Mouse (Mus musculus): ENCODE measurements around the gene Nmnat2. TPM values are rescaled to one million over a fixed set of nuclear protein-coding genes. Genes with fewer than 3 reads are reported as not detected.

Nmnat2 gene
- polyA plus RNA-seq, 1 experiment from 2014 or later, result 4.7 TPM

DNA sequence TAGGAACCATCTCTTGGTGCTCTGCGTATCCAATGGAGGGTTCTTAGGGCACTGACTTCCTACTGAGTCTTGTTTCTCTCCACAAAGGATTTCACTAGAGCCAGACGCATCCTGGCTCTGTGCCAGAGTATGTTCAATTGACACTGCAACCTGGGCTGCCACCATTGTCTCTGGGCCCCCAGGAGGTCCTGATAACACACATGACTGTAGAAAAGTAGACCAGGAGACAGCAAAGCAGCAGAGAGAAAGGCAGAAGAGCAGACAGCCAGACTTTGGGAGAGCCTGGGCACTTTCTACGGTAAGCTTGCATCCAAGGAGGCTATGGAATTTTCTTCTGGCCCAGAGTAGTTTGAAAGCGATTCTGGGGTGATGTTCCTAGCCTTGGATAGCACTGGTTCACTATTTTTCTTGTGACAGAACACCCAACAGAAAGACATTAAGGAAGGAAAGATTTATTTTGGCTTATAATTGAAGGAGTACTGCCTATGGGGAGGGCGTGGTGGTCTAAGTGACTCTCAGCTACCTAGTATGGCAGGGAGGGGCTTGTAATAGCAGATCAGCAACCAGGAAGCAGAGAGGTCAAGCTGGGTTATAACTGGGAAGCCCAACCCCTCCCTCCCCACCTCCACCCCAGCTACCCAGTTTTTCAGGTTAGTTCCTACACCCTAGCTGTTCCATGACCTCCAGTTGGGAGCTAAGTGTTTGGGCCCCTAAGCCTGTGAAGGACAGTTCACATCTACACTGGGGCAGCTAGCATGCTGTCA lies 78.5 kb downstream of the Nmnat2 start:
- Histone ChIP-seq H3K36me3 (replicated peaks) (no peaks in the 10 kb centered on the region), H3K4me1 (peaks cover 50% of the 10 kb centered on the region), H3K4me3 (no peak overlapping the region), H3K9me3 (no peaks in the 10 kb centered on the region), H3K27ac (replicated peaks) (no peak overlapping the region; the same call in 1 of the 2 replicates), H3K27me3 (replicated peaks; ENCODE audit: low read depth, poor library complexity, severe bottlenecking) (no peaks in the 10 kb centered on the region)
- no peak for DNase-seq (ENCODE audit: low spot score)
- WGBS, result 74% methylated on average over 5 of the region's 5 CpGs

DNA sequence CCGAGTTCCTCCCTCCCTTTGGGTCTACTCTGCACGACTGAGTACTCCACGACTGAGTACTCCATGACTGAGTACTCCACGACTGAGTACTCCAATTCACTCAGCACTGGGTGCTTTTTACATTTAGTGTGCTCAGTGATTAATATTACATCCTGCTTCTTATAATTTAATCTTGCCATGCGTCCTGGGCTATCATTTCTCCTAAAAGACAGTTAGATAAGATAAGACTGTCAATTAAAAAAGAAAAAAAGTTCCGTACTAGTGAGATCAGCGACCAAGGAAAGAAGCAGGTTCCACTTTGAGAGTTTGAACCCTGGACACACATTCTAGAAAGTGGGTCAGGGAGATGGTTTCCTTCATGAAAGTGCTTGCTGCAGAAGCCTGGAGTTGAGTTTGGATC lies 79.3 kb downstream of the Nmnat2 start:
- WGBS, result 79% methylated on average over 7 of the region's 7 CpGs
- no peak overlapping the region for H3K27ac ChIP-seq (replicated peaks)
- peaks cover 50% of the 10 kb centered on the region for H3K4me1 ChIP-seq
- no peaks in the 10 kb centered on the region for H3K9me3 ChIP-seq
- H3K4me3 ChIP-seq, result no peak overlapping the region
- no peak for DNase-seq (ENCODE audit: low spot score)
- H3K27me3 ChIP-seq (replicated peaks; ENCODE audit: low read depth, poor library complexity, severe bottlenecking), result no peaks in the 10 kb centered on the region
- no peaks in the 10 kb centered on the region for H3K36me3 ChIP-seq (replicated peaks)

DNA sequence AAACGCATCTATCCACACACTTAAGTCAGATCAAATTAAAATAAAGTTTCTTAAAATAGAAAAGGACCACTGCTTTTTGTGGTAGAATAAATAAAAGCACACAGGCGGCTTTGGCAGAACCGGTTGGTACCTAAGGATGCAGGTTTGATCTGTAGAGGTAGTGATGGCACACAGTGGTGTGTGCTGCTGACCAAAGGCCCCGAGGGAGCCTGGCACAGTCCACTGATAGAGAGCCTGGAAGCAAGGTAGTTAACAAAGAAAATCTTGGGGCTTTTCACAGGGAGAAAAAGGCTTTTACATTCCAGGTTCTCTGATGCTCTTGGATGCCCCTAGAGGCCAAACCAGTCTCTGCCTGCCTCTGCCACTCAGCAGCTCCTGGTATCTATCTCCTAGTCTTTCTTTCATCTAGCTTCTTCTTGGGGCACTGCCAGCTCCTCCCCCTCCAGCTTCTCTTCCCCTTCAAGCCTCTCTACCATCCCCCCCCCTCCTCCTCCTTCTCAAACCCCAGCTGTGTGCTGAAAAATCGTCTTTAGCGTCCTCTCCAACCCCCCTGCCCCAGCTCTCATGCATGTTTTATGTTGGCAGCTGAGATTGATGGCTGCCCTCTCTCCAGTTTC lies 80.6 kb downstream of the Nmnat2 start:
- H3K36me3 ChIP-seq (replicated peaks), result no peaks in the 10 kb centered on the region
- H3K9me3 ChIP-seq, result no peaks in the 10 kb centered on the region
- DNase-seq (ENCODE audit: low spot score), result peak; percentile 70
- H3K27me3 ChIP-seq (replicated peaks; ENCODE audit: low read depth, poor library complexity, severe bottlenecking), result no peaks in the 10 kb centered on the region
- H3K27ac ChIP-seq (replicated peaks), result peak overlapping the region; percentile 80
- H3K4me3 ChIP-seq, result no peak overlapping the region
- H3K4me1 ChIP-seq, result peaks cover 60% of the 10 kb centered on the region
- 40% methylated on average over 6 of the region's 6 CpGs for WGBS

DNA sequence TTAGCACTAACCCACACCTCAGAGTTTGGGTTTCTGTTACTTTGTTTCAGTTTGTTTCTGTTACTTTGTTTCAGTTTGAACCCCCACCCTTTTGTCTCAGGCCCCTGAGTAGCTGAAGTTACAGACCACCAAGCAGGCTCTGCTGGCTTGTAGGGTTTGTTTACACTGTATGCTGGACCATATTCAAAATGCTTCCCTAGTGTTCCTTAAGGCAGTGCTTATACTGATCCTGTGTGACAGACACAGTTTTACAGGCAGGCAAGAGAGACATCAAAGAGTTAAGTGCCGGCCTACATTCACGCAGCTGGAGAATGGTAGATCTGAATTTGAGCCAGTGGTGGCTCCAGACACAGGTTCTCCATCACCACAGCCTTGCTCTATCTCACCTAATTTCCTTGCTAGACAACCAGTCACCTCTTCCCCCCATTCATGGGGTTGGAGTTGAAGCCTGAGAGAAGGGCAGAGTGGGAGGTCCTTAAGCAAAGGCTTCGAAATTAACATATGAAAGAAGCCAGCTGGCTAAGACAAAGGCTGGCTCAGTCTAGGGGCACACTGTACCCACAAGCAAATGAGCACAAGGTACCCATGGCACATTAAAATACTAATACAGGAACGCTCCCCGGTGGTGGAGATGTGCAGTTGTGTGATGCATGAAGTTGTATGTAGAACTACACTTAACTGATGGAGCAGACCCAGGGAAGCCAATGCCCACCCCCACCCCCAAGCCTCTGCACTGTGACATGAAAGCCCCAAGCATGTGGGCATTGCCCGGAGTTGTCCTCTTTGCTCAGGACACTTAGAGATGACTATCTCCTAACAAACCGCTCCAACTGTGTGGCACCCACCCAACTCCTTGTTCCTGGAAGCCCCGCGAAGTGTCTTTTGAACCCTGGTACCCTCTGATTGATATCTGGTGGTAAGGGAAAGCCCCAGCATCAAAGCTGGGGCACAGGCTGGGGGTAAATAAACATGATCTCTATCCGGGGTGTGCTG lies 82.9 kb downstream of the Nmnat2 start:
- no peaks in the 10 kb centered on the region for H3K9me3 ChIP-seq
- DNase-seq (ENCODE audit: low spot score), result no peak
- H3K4me3 ChIP-seq, result no peak overlapping the region
- peaks cover 44% of the 10 kb centered on the region for H3K4me1 ChIP-seq
- WGBS, result 79% methylated on average over 10 of the region's 10 CpGs
- no peaks in the 10 kb centered on the region for H3K27me3 ChIP-seq (replicated peaks; ENCODE audit: low read depth, poor library complexity, severe bottlenecking)
- H3K27ac ChIP-seq (replicated peaks), result no peak overlapping the region
- H3K36me3 ChIP-seq (replicated peaks), result no peaks in the 10 kb centered on the region

DNA sequence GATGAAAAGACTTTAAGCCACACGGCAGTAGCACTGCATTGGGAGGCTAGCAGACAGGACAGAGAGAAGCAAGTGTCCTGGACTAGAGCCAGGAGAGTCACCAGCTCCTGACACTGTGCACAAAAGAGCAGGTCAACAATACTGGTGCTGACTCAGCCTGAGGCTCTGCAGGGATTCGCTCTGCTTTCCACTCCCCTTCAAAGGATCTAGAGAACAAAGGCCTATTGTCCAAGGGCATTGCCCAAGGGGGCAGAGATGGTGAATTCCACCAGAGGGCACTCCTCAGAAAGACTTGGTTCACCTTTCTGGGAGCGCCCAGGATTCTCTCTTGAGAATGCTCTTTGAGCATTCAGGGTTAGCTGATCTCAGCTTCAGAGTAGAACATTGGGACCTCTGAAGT lies 85.3 kb downstream of the Nmnat2 start:
- Histone ChIP-seq H3K27me3 (replicated peaks; ENCODE audit: low read depth, poor library complexity, severe bottlenecking) (0 out of 2 replicates have a peak, but pooled peaks cover 3% of the 10 kb centered on the region), H3K27ac (replicated peaks) (peak overlapping the region; percentile 48), H3K9me3 (no peaks in the 10 kb centered on the region), H3K36me3 (replicated peaks) (no peaks in the 10 kb centered on the region), H3K4me1 (peaks cover 29% of the 10 kb centered on the region), H3K4me3 (no peak overlapping the region)
- DNase-seq (ENCODE audit: low spot score), result peak; percentile 43
- WGBS, result 14% methylated on average over 3 of the region's 3 CpGs

DNA sequence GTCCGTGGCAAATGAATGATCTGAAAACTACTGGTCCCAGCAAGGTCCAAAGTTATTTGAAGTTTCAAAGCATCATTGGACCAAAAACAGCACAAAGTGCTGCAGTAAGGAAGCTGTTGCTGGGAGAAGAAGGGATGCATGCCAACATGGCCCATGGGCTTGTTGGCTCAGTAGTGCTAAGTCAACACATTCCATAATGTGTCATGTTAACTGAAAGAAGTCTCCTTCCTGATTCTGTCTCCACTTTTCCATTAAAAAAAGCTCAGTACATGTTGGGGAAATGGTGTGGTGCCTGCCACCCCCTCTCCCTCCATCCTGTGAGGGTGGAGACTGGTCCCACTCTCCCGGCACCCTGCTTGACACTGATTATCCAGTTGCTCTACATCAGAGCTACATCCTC lies 86.3 kb downstream of the Nmnat2 start:
- H3K4me1 ChIP-seq, result peaks cover 20% of the 10 kb centered on the region
- no peaks in the 10 kb centered on the region for H3K36me3 ChIP-seq (replicated peaks)
- H3K9me3 ChIP-seq, result no peaks in the 10 kb centered on the region
- no peak overlapping the region for H3K27ac ChIP-seq (replicated peaks)
- DNase-seq (ENCODE audit: low spot score), result no peak
- 74% methylated on average over 2 of the region's 2 CpGs for WGBS
- peaks cover 5% of the 10 kb centered on the region for H3K27me3 ChIP-seq (replicated peaks; ENCODE audit: low read depth, poor library complexity, severe bottlenecking)
- H3K4me3 ChIP-seq, result no peak overlapping the region

DNA sequence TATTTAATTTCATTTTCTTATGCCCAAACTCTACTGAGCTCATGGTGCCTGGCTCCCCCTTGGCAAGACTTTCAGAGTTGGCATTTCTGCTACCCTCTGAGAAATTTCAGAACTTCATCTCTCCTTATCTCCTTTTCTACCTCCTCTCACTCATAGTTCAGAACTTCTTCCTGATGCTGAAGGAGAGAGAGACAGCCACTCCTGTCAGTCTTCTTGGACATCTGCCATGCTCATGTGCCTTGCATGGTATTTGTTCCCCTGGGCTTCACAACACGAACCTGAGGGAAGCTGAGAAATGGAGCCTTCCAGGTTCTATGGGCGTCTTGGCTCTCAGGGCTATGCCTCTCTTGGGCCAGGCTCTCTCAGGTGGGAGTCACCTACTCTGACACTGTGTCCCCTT lies 87.5 kb downstream of the Nmnat2 start:
- no peak for DNase-seq (ENCODE audit: low spot score)
- Histone ChIP-seq H3K36me3 (replicated peaks) (no peaks in the 10 kb centered on the region), H3K27me3 (replicated peaks; ENCODE audit: low read depth, poor library complexity, severe bottlenecking) (peaks cover 9% of the 10 kb centered on the region), H3K27ac (replicated peaks) (no peak overlapping the region), H3K4me1 (peaks cover 22% of the 10 kb centered on the region), H3K4me3 (no peak overlapping the region), H3K9me3 (no peaks in the 10 kb centered on the region)
- WGBS, result 77% methylated on average over 2 of the region's 2 CpGs

DNA sequence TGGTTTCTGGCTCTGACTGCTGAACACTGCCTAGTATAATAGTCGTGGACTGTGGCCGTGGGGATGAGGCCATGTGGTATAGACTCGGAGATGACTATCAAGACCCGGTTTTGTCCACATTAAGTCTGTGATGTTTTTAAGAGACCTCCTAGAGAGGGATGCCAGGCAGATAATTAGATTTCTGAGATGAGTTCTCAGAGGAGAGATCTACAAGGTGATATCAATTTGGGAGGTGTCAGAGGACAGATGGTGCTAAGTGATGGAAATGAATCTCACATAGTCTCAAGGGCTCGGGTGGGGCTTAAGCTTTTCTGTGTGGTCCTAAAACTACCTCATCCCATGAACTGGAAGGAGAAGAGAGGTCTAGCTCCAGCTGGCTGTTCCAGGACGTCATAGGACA lies 88.5 kb downstream of the Nmnat2 start:
- peaks cover 23% of the 10 kb centered on the region for H3K4me1 ChIP-seq
- H3K9me3 ChIP-seq, result no peaks in the 10 kb centered on the region
- H3K27ac ChIP-seq (replicated peaks), result no peak overlapping the region
- H3K36me3 ChIP-seq (replicated peaks), result no peaks in the 10 kb centered on the region
- DNase-seq (ENCODE audit: low spot score), result no peak
- no peak overlapping the region for H3K4me3 ChIP-seq
- 72% methylated on average over 6 of the region's 6 CpGs for WGBS
- peaks cover 9% of the 10 kb centered on the region for H3K27me3 ChIP-seq (replicated peaks; ENCODE audit: low read depth, poor library complexity, severe bottlenecking)

DNA sequence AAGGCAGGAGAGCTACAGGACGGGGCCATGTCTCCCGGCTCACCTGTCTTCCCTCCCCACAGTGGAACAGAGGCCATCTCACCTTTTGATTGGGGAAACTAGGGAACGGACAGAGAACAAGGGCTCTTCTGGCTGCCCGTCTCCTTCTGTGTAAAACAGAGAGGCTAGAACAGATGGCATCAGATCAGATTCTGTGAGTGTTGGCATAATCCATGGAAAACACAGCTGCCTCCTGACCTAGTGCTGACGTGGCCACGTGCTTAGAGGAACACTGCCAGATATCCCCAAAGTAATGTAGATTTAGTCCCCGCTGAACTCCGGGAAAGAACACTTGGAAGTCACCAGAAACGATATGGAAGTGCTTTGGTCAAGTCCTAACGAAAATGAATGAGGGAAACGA lies 90.6 kb downstream of the Nmnat2 start:
- 84% methylated on average over 11 of the region's 11 CpGs for WGBS
- no peak for DNase-seq (ENCODE audit: low spot score)
- Histone ChIP-seq H3K27me3 (replicated peaks; ENCODE audit: low read depth, poor library complexity, severe bottlenecking) (peaks cover 16% of the 10 kb centered on the region), H3K27ac (replicated peaks) (no peak overlapping the region), H3K9me3 (no peaks in the 10 kb centered on the region), H3K4me3 (no peak overlapping the region), H3K4me1 (peaks cover 28% of the 10 kb centered on the region), H3K36me3 (replicated peaks) (no peaks in the 10 kb centered on the region)

DNA sequence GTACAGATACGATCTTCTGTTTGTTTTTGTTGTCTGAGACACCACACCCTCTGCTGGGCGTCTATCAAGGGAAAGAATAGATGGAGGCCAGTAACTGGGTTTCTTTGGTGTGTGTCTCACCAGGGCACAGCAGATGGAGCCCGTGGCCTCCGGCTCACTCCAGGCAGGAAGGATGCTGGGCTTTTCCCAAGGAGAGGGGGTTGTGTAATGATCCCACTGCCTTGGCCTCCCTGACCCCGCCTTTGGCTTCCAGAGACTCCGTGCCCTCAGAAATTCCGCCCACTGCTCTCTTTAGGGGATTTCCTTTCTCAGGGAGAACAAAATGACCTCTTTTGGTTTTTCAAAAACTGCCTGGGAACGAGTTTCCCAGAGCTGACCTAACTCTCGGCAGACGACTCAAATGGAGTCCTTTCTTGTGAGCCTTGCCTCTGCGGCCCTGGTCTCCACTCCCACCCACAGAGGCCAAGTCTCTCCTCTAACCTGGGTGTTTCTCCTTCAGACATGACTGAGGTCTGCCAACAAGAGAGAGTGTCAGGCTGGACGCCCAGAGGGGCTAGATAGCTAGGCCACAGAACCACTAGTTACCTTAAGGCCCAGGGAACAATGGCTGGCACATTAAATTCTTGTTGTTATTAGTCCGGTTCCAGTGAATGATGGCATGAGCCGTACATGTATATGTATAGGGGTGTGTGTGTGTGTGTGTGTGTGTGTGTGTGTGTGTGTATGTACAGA lies 93.5 kb downstream of the Nmnat2 start:
- Histone ChIP-seq H3K9me3 (no peaks in the 10 kb centered on the region), H3K4me1 (peaks cover 45% of the 10 kb centered on the region), H3K36me3 (replicated peaks) (no peaks in the 10 kb centered on the region), H3K27me3 (replicated peaks; ENCODE audit: low read depth, poor library complexity, severe bottlenecking) (peaks cover 31% of the 10 kb centered on the region), H3K4me3 (no peak overlapping the region), H3K27ac (replicated peaks) (peak overlapping the region; percentile 82)
- DNase-seq (ENCODE audit: low spot score), result peak; percentile 77
- WGBS, result 16% methylated on average over 14 of the region's 14 CpGs

DNA sequence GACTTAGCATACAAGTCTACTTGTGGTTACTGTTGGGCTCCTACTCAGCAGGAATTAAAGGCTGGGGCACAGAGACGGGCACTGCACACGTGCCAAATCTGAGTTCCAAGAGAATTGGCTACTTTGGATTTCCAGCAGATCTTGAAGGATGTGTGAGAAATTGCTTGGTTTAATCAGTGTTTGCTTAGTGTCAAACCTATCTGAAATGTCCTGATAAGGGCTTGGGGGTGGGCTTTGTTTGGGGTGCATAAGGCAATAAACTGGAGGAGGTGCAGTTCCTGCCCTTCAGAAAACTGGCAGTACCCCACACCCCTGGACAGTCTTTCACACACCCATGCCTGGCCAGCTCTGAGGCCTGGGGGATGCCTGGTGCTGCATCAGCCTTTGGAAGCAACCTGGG lies 94.7 kb downstream of the Nmnat2 start:
- H3K36me3 ChIP-seq (replicated peaks), result no peaks in the 10 kb centered on the region
- peaks cover 57% of the 10 kb centered on the region for H3K4me1 ChIP-seq
- H3K27me3 ChIP-seq (replicated peaks; ENCODE audit: low read depth, poor library complexity, severe bottlenecking), result peaks cover 31% of the 10 kb centered on the region
- WGBS, result 66% methylated on average over 2 of the region's 2 CpGs
- H3K27ac ChIP-seq (replicated peaks), result peak overlapping the region; percentile 3; the same call in 1 of the 2 replicates
- DNase-seq (ENCODE audit: low spot score), result no peak
- no peaks in the 10 kb centered on the region for H3K9me3 ChIP-seq
- H3K4me3 ChIP-seq, result no peak overlapping the region

DNA sequence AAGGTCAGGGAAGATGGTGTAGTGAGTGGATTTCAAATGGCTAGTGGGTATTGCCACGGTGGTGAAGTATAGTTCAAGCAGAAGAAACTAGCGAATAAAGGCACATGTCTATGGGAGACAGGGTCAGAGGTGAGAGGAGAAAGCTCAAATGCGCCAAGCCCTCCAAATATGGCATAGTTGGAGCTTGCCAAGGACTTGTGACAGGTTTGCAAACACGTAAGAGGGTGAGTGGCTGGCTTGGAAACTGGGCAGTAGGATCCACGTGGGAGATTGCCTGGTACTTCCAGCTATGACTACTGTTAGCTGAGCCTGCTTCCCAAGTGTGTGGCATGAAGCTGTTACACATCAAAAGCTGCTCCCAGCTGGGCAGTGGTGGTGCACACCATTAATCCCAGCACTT lies 96.7 kb downstream of the Nmnat2 start:
- 81% methylated on average over 5 of the region's 5 CpGs for WGBS
- H3K27me3 ChIP-seq (replicated peaks; ENCODE audit: low read depth, poor library complexity, severe bottlenecking), result peaks cover 33% of the 10 kb centered on the region
- H3K36me3 ChIP-seq (replicated peaks), result no peaks in the 10 kb centered on the region
- H3K27ac ChIP-seq (replicated peaks), result no peak overlapping the region
- no peaks in the 10 kb centered on the region for H3K9me3 ChIP-seq
- no peak overlapping the region for H3K4me3 ChIP-seq
- peaks cover 63% of the 10 kb centered on the region for H3K4me1 ChIP-seq
- no peak for DNase-seq (ENCODE audit: low spot score)
